Mouse (Mus musculus) T-helper 17 cell (primary cell): ENCODE measurements at regions not wholly inside any gene's neighbourhood (a gene's known extent, or its start where the extent isn't known, plus 50 kb on each side); places are given as distances from the start of the nearest gene placed in this dataset.

Experiments
- in situ Hi-C, 2 experiments: fragments of 300-600 bp; cut with MboI, MseI; formaldehyde crosslinking; loops; 1 replicate in 1 of 2; 2 replicates in 1 of 2; pipeline ENCODE4 v1.15.1; 2025; ENCODE audit warnings: high pct_unique_total_duplicates in 2 of 2

- in situ Hi-C loops = loop anchor here (10.0 kb wide), 1 partner anchor 203 kb away; no protein-coding TSS in a partner anchor
These were observed 194.2 kb downstream of the Icos start for GRCm38 (mm10) chr1:61171941-61172340.

GRCm38 (mm10) chr1:61172946-61173345 lies 195.2 kb downstream of the Icos start:
- in situ Hi-C loops = loop anchor here (10.0 kb wide), 1 partner anchor 202 kb away; no protein-coding TSS in a partner anchor

- in situ Hi-C loops = loop anchor here (5.0 to 10.0 kb wide), 2 partner anchors 117 to 200 kb away; no protein-coding TSS in a partner anchor
These were observed 197.5 kb downstream of the Icos start for GRCm38 (mm10) chr1:61175239-61175638.

GRCm38 (mm10) chr1:61179461-61179860 lies 201.7 kb downstream of the Icos start:
- in situ Hi-C loops = loop anchor here (5.0 to 10.0 kb wide), 2 partner anchors 113 to 195 kb away; no protein-coding TSS in a partner anchor

- in situ Hi-C loops = loop anchor here in 1 of 2 experiments (5.0 kb wide), 1 partner anchor 591 kb away; no protein-coding TSS in a partner anchor
These were observed 203.5 kb downstream of the Icos start for GRCm38 (mm10) chr1:61181099-61181821.

GRCm38 (mm10) chr1:61187381-61188100 lies 209.8 kb downstream of the Icos start:
- in situ Hi-C loops = no loop called here

GRCm38 (mm10) chr1:61190921-61191320 lies 213.2 kb downstream of the Icos start:
- in situ Hi-C loops = no loop called here

GRCm38 (mm10) chr1:61198549-61199062 lies 220.9 kb downstream of the Icos start:
- in situ Hi-C loops = no loop called here

- in situ Hi-C loops = no loop called here
These were observed 223.3 kb downstream of the Icos start for GRCm38 (mm10) chr1:61201006-61201405.

- in situ Hi-C loops = no loop called here
These were observed 224.4 kb downstream of the Icos start for GRCm38 (mm10) chr1:61202079-61202478.

GRCm38 (mm10) chr1:61203170-61203569 lies 225.4 kb downstream of the Icos start:
- in situ Hi-C loops = no loop called here

GRCm38 (mm10) chr1:61203612-61204011 lies 225.9 kb downstream of the Icos start:
- in situ Hi-C loops = no loop called here

GRCm38 (mm10) chr1:61205137-61205536 lies 227.4 kb downstream of the Icos start:
- in situ Hi-C loops = no loop called here

GRCm38 (mm10) chr1:61206861-61207380 lies 229.2 kb downstream of the Icos start:
- in situ Hi-C loops = no loop called here

- in situ Hi-C loops = no loop called here
These were observed 230.7 kb downstream of the Icos start for GRCm38 (mm10) chr1:61208386-61208785.

- in situ Hi-C loops = loop anchor here in 1 of 2 experiments (5.0 kb wide), 1 partner anchor 86 kb away; no protein-coding TSS in a partner anchor
These were observed 243.4 kb downstream of the Icos start for GRCm38 (mm10) chr1:61221131-61221530.

- in situ Hi-C loops = no loop called here
These were observed 251.2 kb downstream of the Icos start for GRCm38 (mm10) chr1:61228942-61229341.

- in situ Hi-C loops = no loop called here
These were observed 255.3 kb downstream of the Icos start for GRCm38 (mm10) chr1:61233001-61233400.

- in situ Hi-C loops = no loop called here
These were observed 256.0 kb downstream of the Icos start for GRCm38 (mm10) chr1:61233476-61234297.

- in situ Hi-C loops = no loop called here
These were observed 256.6 kb downstream of the Icos start for GRCm38 (mm10) chr1:61234298-61234682.

- in situ Hi-C loops = no loop called here
These were observed 258.8 kb downstream of the Icos start for GRCm38 (mm10) chr1:61236511-61236910.
